Mouse (Mus musculus) heart, adult 2 months (tissue): ENCODE measurements at regions not wholly inside any gene's neighbourhood (a gene's known extent, or its start where the extent isn't known, plus 50 kb on each side); places are given as distances from the start of the nearest gene placed in this dataset.

Source experiments
- CTCF ChIP-seq: fragments of 200-600 bp; IDR thresholded peaks from 2 replicates; pipeline ENCODE4 v1.8.1; 2022; ENCODE audit warnings: antibody characterized with exemption, mild to moderate bottlenecking, moderate library complexity
- EP300 ChIP-seq: fragments of 200-500 bp; IDR thresholded peaks from 2 replicates; pipeline ENCODE4 v1.6.1; 2011; ENCODE audit warnings: low read depth, low read length, control low read depth; ENCODE audit not compliant: insufficient read depth
- POLR2A ChIP-seq: fragments of 200-500 bp; IDR thresholded peaks from 2 replicates; pipeline ENCODE4 v1.6.1; 2011; ENCODE audit warnings: mild to moderate bottlenecking, low read depth, low read length, control low read depth; ENCODE audit not compliant: insufficient read depth

DNA sequence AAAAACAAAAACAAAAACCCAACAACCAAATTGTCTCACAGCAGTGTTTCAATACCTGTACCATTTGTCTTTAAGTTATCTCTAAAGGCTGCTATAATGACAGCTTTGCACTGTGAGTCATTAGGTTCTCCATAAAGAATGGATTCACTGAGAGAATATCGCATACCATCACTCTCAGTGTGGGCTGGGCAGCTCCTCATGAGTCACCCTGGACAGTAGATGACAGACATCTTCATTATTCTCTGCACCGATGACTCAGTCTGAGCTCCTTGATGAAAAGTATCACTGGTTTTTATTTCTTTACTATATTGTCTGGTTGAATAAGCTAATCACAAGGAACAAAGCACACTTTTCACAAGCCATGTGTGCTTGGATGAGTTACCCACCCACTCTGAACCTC lies 230.4 kb downstream of the Abcc12 start:
- TF ChIP-seq EP300: no peak
- no peak for TF ChIP-seq CTCF
- TF ChIP-seq POLR2A: no peak
